Mouse (Mus musculus) intestine, embryonic 16.5 days (tissue): ENCODE results near the gene Knl1. TPM values are rescaled to one million over a fixed set of nuclear protein-coding genes. Genes with fewer than 3 reads are reported as not detected.

Experiments used
- ATAC-seq: fragments of 200-750 bp; cut with Nextera tagmentation; 2 replicates; pipeline ENCODE4 v1.8.0; 2017; ENCODE audit warnings: moderate TSS enrichment, moderate library complexity
- H3K27ac ChIP-seq: fragments of 300-500 bp; sonication (generic); 2 replicates; pipeline ENCODE4 v1.5.1; 2014; ENCODE audit warnings: mild to moderate bottlenecking, low read length
- H3K27me3 ChIP-seq: fragments of 300-500 bp; sonication (generic); replicated peaks from 2 replicates; pipeline ENCODE4 v1.6.1; 2014; ENCODE audit warnings: low read length, control low read depth, mixed read lengths; ENCODE audit not compliant: control insufficient read depth, insufficient read depth
- H3K36me3 ChIP-seq: fragments of 300-500 bp; sonication (generic); 2 replicates; pipeline ENCODE4 v1.6.1; 2014; ENCODE audit warnings: low read length, control low read depth; ENCODE audit not compliant: control insufficient read depth, insufficient read depth
- H3K4me1 ChIP-seq: fragments of 300-500 bp; sonication (generic); 2 replicates; pipeline ENCODE4 v1.6.1; 2014; ENCODE audit warnings: low read length, control low read depth, mixed read lengths; ENCODE audit not compliant: control insufficient read depth, insufficient read depth
- H3K4me2 ChIP-seq: fragments of 300-500 bp; sonication (generic); 2 replicates; pipeline ENCODE4 v1.6.1; 2014; ENCODE audit warnings: low read depth, low read length, control low read depth
- H3K4me3 ChIP-seq: fragments of 300-500 bp; sonication (generic); 2 replicates; pipeline ENCODE4 v1.5.1; 2014; ENCODE audit warnings: mild to moderate bottlenecking, low read length
- H3K9ac ChIP-seq: fragments of 300-500 bp; sonication (generic); 2 replicates; pipeline ENCODE4 v1.6.1; 2014; ENCODE audit warnings: low read depth, low read length
- H3K9me3 ChIP-seq: fragments of 300-500 bp; sonication (generic); 2 replicates; pipeline ENCODE4 v1.6.1; 2016; ENCODE audit warnings: low read length, control low read depth; ENCODE audit not compliant: control insufficient read depth
- WGBS: fragments of 180-500 bp; shearing (Covaris S2); extraction: QIAGEN DNeasy Blood & Tissue Kit; methylation state at CpG from one replicate; pipeline ENCODE4 v1.1.7; 2014; 5-methylcytosine and 5-hydroxymethylcytosine counted together
- polyA plus RNA-seq: library from polyadenylated mRNA; unstranded; fragments of >200 nt; fragmentation: Nextera tagmentation; extraction: Ambion mirVana; gene quantifications from 2 replicates; pipeline ENCODE4 v1.2.1, GENCODE M21; 2015

The Knl1 gene
- polyA plus RNA-seq, 1 experiment from 2014 or later: 37.8 TPM

DNA sequence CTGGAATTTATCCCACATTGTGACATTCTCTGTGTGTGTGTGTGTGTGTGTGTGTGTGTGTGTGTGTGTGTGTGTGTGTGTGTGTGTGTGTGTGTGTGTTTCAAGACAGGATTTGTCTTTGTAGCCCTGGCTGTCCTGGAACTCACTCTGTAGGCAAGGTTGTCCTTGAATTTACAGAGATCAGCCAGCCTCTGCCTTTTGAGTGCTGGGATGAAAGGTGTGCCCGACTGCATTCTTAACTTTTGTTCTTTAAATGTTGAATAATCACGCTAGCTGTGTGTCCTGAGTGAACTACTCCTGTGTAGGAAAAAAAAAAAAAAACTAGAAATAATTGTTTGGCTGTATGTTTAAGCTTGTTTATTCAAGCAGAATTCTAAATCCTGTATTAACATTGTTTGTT, 39.2 kb downstream of the Knl1 start:
- no peak for ATAC-seq
- no peak overlapping the region for H3K27ac ChIP-seq
- H3K27me3 ChIP-seq: no peaks in the 10 kb centered on the region
- 91% methylated on average over 2 of the region's 2 CpGs for WGBS
- no peak overlapping the region for H3K9ac ChIP-seq
- no peak overlapping the region for H3K4me2 ChIP-seq
- no peaks in the 10 kb centered on the region for H3K9me3 ChIP-seq
- H3K36me3 ChIP-seq: peaks cover 3% of the 10 kb centered on the region; the same call in 1 of the 2 replicates
- no peak overlapping the region for H3K4me3 ChIP-seq
- H3K4me1 ChIP-seq: no peaks in the 10 kb centered on the region

DNA sequence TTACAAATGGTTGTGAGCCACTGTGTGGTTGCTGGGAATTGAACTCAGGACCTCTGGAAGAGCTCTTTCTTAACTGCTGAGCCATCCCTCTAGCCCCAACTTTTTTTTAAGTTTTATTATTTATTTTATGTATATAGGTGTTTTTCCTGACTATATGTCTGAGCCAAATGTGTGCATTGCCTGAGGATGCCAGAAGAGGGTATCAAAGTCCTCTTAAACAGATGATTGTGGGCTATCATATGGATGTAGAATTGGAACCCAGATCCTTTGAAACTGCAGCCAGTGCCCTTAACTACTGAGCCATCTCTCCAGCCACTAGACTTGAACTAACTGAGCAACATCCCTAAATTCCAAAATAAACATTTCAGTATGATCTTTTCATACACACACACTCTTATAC, 54.6 kb downstream of the Knl1 start:
- Histone ChIP-seq H3K27ac (no peak overlapping the region), H3K36me3 (peaks cover 9% of the 10 kb centered on the region; the same call in 1 of the 2 replicates), H3K4me2 (no peak overlapping the region), H3K4me1 (no peaks in the 10 kb centered on the region), H3K27me3 (no peaks in the 10 kb centered on the region), H3K9ac (no peak overlapping the region), H3K9me3 (no peaks in the 10 kb centered on the region), H3K4me3 (no peak overlapping the region)
- ATAC-seq: no peak

DNA sequence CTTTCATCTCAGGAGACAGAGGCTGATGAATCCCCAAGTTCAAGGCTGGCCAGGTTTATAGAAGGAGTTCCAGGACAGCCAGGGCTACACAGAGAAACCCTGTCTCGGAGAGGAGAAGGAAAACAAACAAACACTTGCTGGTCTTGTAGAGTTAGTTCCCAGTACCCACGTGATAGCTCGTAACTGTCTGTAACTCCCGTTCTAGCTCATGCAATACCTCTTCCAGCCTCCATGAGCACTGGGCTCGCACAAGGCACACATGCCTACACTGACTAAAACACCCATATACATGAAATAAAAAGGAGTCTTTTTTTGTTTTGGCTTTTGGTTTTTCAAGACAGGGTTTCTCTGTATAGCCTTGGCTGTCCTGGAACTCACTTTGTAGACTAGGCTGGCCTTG, 59.7 kb downstream of the Knl1 start:
- WGBS: 79% methylated on average over 5 of the region's 5 CpGs
- Histone ChIP-seq H3K36me3 (peaks cover 9% of the 10 kb centered on the region; the same call in 1 of the 2 replicates), H3K27ac (no peak overlapping the region), H3K4me3 (no peak overlapping the region), H3K9me3 (no peaks in the 10 kb centered on the region), H3K4me2 (no peak overlapping the region), H3K4me1 (no peaks in the 10 kb centered on the region), H3K9ac (no peak overlapping the region), H3K27me3 (no peaks in the 10 kb centered on the region)
- no peak for ATAC-seq

- Histone ChIP-seq H3K27ac (no peak overlapping the region), H3K4me2 (no peak overlapping the region), H3K9me3 (no peaks in the 10 kb centered on the region), H3K27me3 (no peaks in the 10 kb centered on the region), H3K4me1 (peaks cover 5% of the 10 kb centered on the region), H3K9ac (no peak overlapping the region), H3K36me3 (no peaks in the 10 kb centered on the region), H3K4me3 (no peak overlapping the region)
- ATAC-seq: no peak
- WGBS: 54% methylated on average over 4 of the region's 4 CpGs
Measured at GRCm38 (mm10) chr2:119108554-119108953, 61.6 kb downstream of the Knl1 start.

GRCm38 (mm10) chr2:119111060-119111459, 64.1 kb downstream of the Knl1 start:
- H3K27me3 ChIP-seq: no peaks in the 10 kb centered on the region
- no peak overlapping the region for H3K27ac ChIP-seq
- 90% methylated on average over 3 of the region's 3 CpGs for WGBS
- peaks cover 9% of the 10 kb centered on the region for H3K4me1 ChIP-seq
- no peaks in the 10 kb centered on the region for H3K36me3 ChIP-seq
- no peak overlapping the region for H3K4me2 ChIP-seq
- no peak overlapping the region for H3K4me3 ChIP-seq
- no peak overlapping the region for H3K9ac ChIP-seq
- no peak for ATAC-seq
- no peaks in the 10 kb centered on the region for H3K9me3 ChIP-seq

DNA sequence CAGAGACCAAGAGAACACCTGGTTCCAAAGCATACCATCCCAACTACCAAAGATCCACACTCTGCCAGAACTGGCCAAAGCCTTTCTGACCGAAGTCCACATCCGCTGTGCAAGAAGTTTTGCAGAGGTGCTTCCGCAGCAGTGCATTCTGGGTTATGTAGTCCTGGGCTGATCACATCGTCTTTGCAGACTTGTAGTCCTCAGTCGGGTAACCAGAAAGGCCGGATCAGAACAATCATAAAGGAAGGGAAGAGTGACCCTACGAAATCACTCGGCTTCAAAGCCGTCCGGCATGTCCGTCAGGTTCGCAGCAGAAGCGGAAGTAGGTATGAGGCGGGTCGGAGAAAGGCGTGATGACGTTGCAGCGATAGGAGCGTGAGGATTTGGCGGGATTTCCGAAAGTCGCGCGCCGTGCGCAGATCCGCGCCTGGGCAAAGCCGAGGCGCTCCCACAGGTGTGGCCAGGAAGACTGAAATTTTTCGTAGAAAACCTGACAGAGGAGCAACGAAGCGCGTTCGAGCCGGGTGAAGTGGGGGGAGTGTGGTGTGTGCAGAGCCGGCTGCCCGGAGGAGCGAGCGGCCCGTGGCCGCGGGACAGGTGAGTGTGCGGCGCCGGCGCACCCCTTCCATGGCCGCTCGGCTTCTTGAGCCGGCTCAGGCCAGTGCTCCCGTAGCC, 65.7 kb downstream of the Knl1 start, which contains the start of gene Rad51:
Gene Rad51 (plus strand): TSS at position 356 of the 675 bp plus-strand sequence.
- WGBS: under 1% methylated on average over 51 of the region's 51 CpGs
- peaks cover 9% of the 10 kb centered on the region for H3K4me1 ChIP-seq
- peak within 1 kb of the TSS; percentile 90 for H3K4me2 ChIP-seq
- H3K9ac ChIP-seq: peak within 1 kb of the TSS; percentile 75
- peak; percentile 96 for ATAC-seq
- H3K4me3 ChIP-seq: peak within 1 kb of the TSS; percentile 82
- H3K27ac ChIP-seq: peak within 1 kb of the TSS; percentile 97
- H3K27me3 ChIP-seq: no peaks in the 10 kb centered on the region
- no peaks in the 10 kb centered on the region for H3K9me3 ChIP-seq
- peaks cover 4% of the 10 kb centered on the region; the same call in 1 of the 2 replicates for H3K36me3 ChIP-seq

GRCm38 (mm10) chr2:119113121-119113925, 66.4 kb downstream of the Knl1 start:
- H3K9ac ChIP-seq: peak overlapping the region; percentile 75
- H3K4me2 ChIP-seq: peak overlapping the region; percentile 90
- peak overlapping the region; percentile 97 for H3K27ac ChIP-seq
- H3K4me1 ChIP-seq: peaks cover 9% of the 10 kb centered on the region
- peaks cover 4% of the 10 kb centered on the region; the same call in 1 of the 2 replicates for H3K36me3 ChIP-seq
- peak; percentile 6; the same call in 1 of the 2 replicates for ATAC-seq
- peak overlapping the region; percentile 82 for H3K4me3 ChIP-seq
- 9% methylated on average over 20 of the region's 20 CpGs for WGBS
- no peaks in the 10 kb centered on the region for H3K27me3 ChIP-seq
- H3K9me3 ChIP-seq: no peaks in the 10 kb centered on the region

GRCm38 (mm10) chr2:119136346-119136898, 89.5 kb downstream of the Knl1 start:
- WGBS: 76% methylated on average over 5 of the region's 5 CpGs
- Histone ChIP-seq H3K27me3 (no peaks in the 10 kb centered on the region), H3K27ac (no peak overlapping the region), H3K4me1 (no peaks in the 10 kb centered on the region), H3K36me3 (peaks cover 10% of the 10 kb centered on the region; the same call in 1 of the 2 replicates), H3K9ac (no peak overlapping the region), H3K4me3 (no peak overlapping the region), H3K4me2 (no peak overlapping the region), H3K9me3 (no peaks in the 10 kb centered on the region)
- no peak for ATAC-seq

GRCm38 (mm10) chr2:119145199-119145598, 98.3 kb downstream of the Knl1 start:
- no peak overlapping the region for H3K4me3 ChIP-seq
- no peak overlapping the region for H3K4me2 ChIP-seq
- no peaks in the 10 kb centered on the region for H3K9me3 ChIP-seq
- H3K36me3 ChIP-seq: peaks cover 31% of the 10 kb centered on the region
- ATAC-seq: no peak
- no peak overlapping the region for H3K27ac ChIP-seq
- H3K9ac ChIP-seq: no peak overlapping the region
- H3K4me1 ChIP-seq: no peaks in the 10 kb centered on the region
- 94% methylated on average over 2 of the region's 2 CpGs for WGBS
- H3K27me3 ChIP-seq: no peaks in the 10 kb centered on the region
